Mouse (Mus musculus) bone marrow macrophage, adult 2 months (primary cell): Measurements from ENCODE around the gene Ank3.

Experiments used
- CTCF ChIP-seq: IDR thresholded peaks from 2 replicates; pipeline ENCODE4 v1.5.1; 2012; ENCODE audit warnings: low read depth, mild to moderate bottlenecking, low read length, moderate library complexity
- POLR2A ChIP-seq: IDR thresholded peaks from 2 replicates; pipeline ENCODE4 v1.6.1; 2012; ENCODE audit warnings: mild to moderate bottlenecking, low read depth, low read length, borderline replicate concordance

GRCm38 (mm10) chr10:69366208-69366607, 32.4 kb upstream of the Ank3 start:
- no peak for TF ChIP-seq CTCF
- no peak for TF ChIP-seq POLR2A
